Mouse (Mus musculus): Measurements from ENCODE around the gene Enox1. TPM values are rescaled to one million over a fixed set of nuclear protein-coding genes. Genes with fewer than 3 reads are reported as not detected.
A peak's percentile ranks its signal among the peaks of the same experiment; 100 is the strongest.

Gene Enox1
- polyA plus RNA-seq, 1 experiment from 2014 or later: 7.7 TPM

DNA sequence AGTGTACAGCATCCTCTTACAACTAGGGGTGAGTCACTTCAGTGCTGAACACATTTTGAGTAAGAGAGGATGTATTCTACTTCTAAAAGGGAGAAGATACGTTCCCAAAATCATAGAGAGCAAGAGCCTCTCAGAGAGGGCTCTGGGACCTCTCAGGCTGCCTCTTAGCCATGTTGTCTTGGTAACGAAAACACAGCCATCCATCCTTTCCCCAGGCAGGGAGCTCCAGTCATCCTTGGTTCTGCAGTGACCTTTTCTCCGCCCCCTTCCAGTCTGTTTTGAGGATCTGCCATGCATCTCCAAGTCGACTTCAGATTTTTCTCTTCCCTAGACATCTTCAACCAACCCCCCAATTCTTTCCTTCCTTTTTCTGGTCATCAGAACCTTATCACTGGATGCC lies 127.4 kb downstream of the Enox1 start:
- Histone ChIP-seq H3K4me3 (ENCODE audit: low read length) (no peak overlapping the region), H3K9me3 (ENCODE audit: low read length) (no peaks in the 10 kb centered on the region), H3K27me3 (ENCODE audit: insufficient read depth, low read length) (no peaks in the 10 kb centered on the region), H3K4me2 (replicated peaks; ENCODE audit: low read depth, low read length) (no peak overlapping the region), H3K9ac (replicated peaks; ENCODE audit: low read length) (no peak overlapping the region), H3K36me3 (ENCODE audit: insufficient read depth, low read length) (no peaks in the 10 kb centered on the region), H3K27ac (ENCODE audit: low read length) (no peak overlapping the region), H3K4me1 (ENCODE audit: insufficient read depth, low read length) (no peaks in the 10 kb centered on the region)
- no peak for ATAC-seq (ENCODE audit: low FRiP score, low TSS enrichment)
- WGBS: 73% methylated on average over 4 of the region's 4 CpGs

DNA sequence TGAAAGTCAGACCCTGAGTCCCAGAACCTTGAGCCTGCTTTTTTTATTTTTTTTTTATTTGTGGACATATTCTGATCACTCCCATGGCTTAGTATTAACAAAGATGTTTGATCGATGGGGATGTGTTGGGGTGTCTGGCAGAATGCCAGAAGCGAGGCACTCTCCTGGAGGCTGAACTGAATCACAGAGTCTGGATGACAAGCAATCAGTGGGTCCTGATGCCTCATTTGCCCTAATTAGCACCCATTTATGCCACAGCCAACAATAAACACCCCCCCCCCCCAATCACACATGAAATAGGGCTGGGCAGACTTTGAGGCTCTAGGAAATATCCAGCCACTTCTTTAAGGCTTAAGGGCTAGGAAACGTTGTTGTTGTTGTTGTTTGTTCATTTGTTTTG lies 128.9 kb downstream of the Enox1 start:
- no peaks in the 10 kb centered on the region for H3K27me3 ChIP-seq (ENCODE audit: insufficient read depth, low read length)
- no peak overlapping the region for H3K9ac ChIP-seq (replicated peaks; ENCODE audit: low read length)
- 91% methylated on average over 3 of the region's 3 CpGs for WGBS
- no peaks in the 10 kb centered on the region for H3K36me3 ChIP-seq (ENCODE audit: insufficient read depth, low read length)
- no peak overlapping the region for H3K4me3 ChIP-seq (ENCODE audit: low read length)
- H3K9me3 ChIP-seq (ENCODE audit: low read length): no peaks in the 10 kb centered on the region
- no peak overlapping the region for H3K4me2 ChIP-seq (replicated peaks; ENCODE audit: low read depth, low read length)
- ATAC-seq (ENCODE audit: low FRiP score, low TSS enrichment): no peak
- H3K4me1 ChIP-seq (ENCODE audit: insufficient read depth, low read length): no peaks in the 10 kb centered on the region
- no peak overlapping the region for H3K27ac ChIP-seq (ENCODE audit: low read length)

GRCm38 (mm10) chr14:77291756-77292155 lies 135.2 kb downstream of the Enox1 start:
- Histone ChIP-seq H3K4me3 (ENCODE audit: low read length) (no peak overlapping the region), H3K36me3 (ENCODE audit: insufficient read depth, low read length) (no peaks in the 10 kb centered on the region), H3K9me3 (ENCODE audit: low read length) (no peaks in the 10 kb centered on the region), H3K27ac (ENCODE audit: low read length) (no peak overlapping the region), H3K27me3 (ENCODE audit: insufficient read depth, low read length) (no peaks in the 10 kb centered on the region), H3K9ac (replicated peaks; ENCODE audit: low read length) (no peak overlapping the region), H3K4me1 (ENCODE audit: insufficient read depth, low read length) (no peaks in the 10 kb centered on the region), H3K4me2 (replicated peaks; ENCODE audit: low read depth, low read length) (no peak overlapping the region)
- WGBS: 92% methylated on average over 5 of the region's 5 CpGs
- no peak for ATAC-seq (ENCODE audit: low FRiP score, low TSS enrichment)

GRCm38 (mm10) chr14:77297039-77297438 lies 140.5 kb downstream of the Enox1 start:
- Histone ChIP-seq H3K27me3 (ENCODE audit: insufficient read depth, low read length) (no peaks in the 10 kb centered on the region), H3K9ac (replicated peaks; ENCODE audit: low read length) (no peak overlapping the region), H3K9me3 (ENCODE audit: low read length) (no peaks in the 10 kb centered on the region), H3K36me3 (ENCODE audit: insufficient read depth, low read length) (no peaks in the 10 kb centered on the region), H3K4me1 (ENCODE audit: insufficient read depth, low read length) (no peaks in the 10 kb centered on the region), H3K27ac (ENCODE audit: low read length) (no peak overlapping the region), H3K4me3 (ENCODE audit: low read length) (no peak overlapping the region), H3K4me2 (replicated peaks; ENCODE audit: low read depth, low read length) (no peak overlapping the region)
- ATAC-seq (ENCODE audit: low FRiP score, low TSS enrichment): no peak
- WGBS: 62% methylated on average over 4 of the region's 4 CpGs

DNA sequence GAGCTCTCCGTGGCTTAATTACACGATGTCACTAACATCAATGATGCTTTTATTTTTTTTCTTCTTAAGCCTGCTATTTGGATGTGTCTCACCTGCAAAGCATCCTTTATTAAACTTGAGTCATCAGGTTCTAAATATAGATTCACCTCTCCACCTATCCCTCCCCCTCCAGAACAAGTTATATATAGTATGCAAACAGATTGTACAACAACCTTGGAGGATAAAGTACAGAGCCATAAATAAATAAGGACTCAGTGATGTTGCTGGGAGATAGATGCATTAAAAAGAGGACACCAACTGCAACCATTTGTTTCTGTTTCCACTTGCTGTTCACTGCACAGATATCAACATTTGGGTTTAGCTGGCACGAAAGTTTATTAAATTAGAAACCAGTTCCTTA lies 141.8 kb downstream of the Enox1 start:
- Histone ChIP-seq H3K27ac (ENCODE audit: low read length) (no peak overlapping the region), H3K4me3 (ENCODE audit: low read length) (no peak overlapping the region), H3K9ac (replicated peaks; ENCODE audit: low read length) (no peak overlapping the region), H3K4me2 (replicated peaks; ENCODE audit: low read depth, low read length) (no peak overlapping the region), H3K36me3 (ENCODE audit: insufficient read depth, low read length) (no peaks in the 10 kb centered on the region), H3K9me3 (ENCODE audit: low read length) (no peaks in the 10 kb centered on the region), H3K27me3 (ENCODE audit: insufficient read depth, low read length) (no peaks in the 10 kb centered on the region), H3K4me1 (ENCODE audit: insufficient read depth, low read length) (no peaks in the 10 kb centered on the region)
- WGBS: 94% methylated on average over 3 of the region's 3 CpGs
- ATAC-seq (ENCODE audit: low FRiP score, low TSS enrichment): no peak

DNA sequence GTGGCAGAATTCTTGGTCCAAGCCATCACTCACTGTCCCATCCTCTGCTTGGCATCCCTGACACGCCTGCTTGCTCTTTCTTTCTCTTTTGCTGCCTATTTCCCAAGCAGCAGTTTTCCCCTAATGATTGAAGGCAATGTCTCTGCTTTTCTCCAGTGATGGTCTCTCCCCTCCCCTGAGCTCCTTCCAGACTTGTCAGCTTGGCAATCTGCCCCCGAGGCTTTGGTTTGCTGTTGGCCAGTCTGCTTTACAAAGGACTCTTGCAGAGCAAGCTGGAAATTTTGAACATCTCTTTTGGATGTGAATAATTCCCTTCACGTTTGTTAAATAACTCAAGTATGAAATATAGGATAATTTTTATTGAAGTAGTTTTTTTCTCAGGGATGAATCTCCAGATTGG lies 153.0 kb downstream of the Enox1 start:
- WGBS: 78% methylated on average over 3 of the region's 3 CpGs
- Histone ChIP-seq H3K36me3 (ENCODE audit: insufficient read depth, low read length) (no peaks in the 10 kb centered on the region), H3K27me3 (ENCODE audit: insufficient read depth, low read length) (no peaks in the 10 kb centered on the region), H3K4me1 (ENCODE audit: insufficient read depth, low read length) (no peaks in the 10 kb centered on the region), H3K9me3 (ENCODE audit: low read length) (no peaks in the 10 kb centered on the region), H3K4me2 (replicated peaks; ENCODE audit: low read depth, low read length) (no peak overlapping the region), H3K4me3 (ENCODE audit: low read length) (no peak overlapping the region), H3K27ac (ENCODE audit: low read length) (no peak overlapping the region), H3K9ac (replicated peaks; ENCODE audit: low read length) (no peak overlapping the region)
- ATAC-seq (ENCODE audit: low FRiP score, low TSS enrichment): no peak

- WGBS: 73% methylated on average over 6 of the region's 6 CpGs
- Histone ChIP-seq H3K9me3 (ENCODE audit: low read length) (no peaks in the 10 kb centered on the region), H3K4me2 (replicated peaks; ENCODE audit: low read depth, low read length) (no peak overlapping the region), H3K4me3 (ENCODE audit: low read length) (no peak overlapping the region), H3K27me3 (ENCODE audit: insufficient read depth, low read length) (no peaks in the 10 kb centered on the region), H3K36me3 (ENCODE audit: insufficient read depth, low read length) (no peaks in the 10 kb centered on the region), H3K9ac (replicated peaks; ENCODE audit: low read length) (no peak overlapping the region), H3K4me1 (ENCODE audit: insufficient read depth, low read length) (no peaks in the 10 kb centered on the region), H3K27ac (ENCODE audit: low read length) (no peak overlapping the region)
- ATAC-seq (ENCODE audit: low FRiP score, low TSS enrichment): no peak
These were observed 154.9 kb downstream of the Enox1 start for GRCm38 (mm10) chr14:77311456-77311855.

- Histone ChIP-seq H3K27ac (ENCODE audit: low read length) (no peak overlapping the region), H3K9ac (replicated peaks; ENCODE audit: low read length) (no peak overlapping the region), H3K27me3 (ENCODE audit: insufficient read depth, low read length) (no peaks in the 10 kb centered on the region), H3K4me2 (replicated peaks; ENCODE audit: low read depth, low read length) (no peak overlapping the region), H3K36me3 (ENCODE audit: insufficient read depth, low read length) (no peaks in the 10 kb centered on the region), H3K4me3 (ENCODE audit: low read length) (no peak overlapping the region), H3K9me3 (ENCODE audit: low read length) (no peaks in the 10 kb centered on the region), H3K4me1 (ENCODE audit: insufficient read depth, low read length) (no peaks in the 10 kb centered on the region)
- WGBS: 92% methylated on average over 7 of the region's 7 CpGs
- no peak for ATAC-seq (ENCODE audit: low FRiP score, low TSS enrichment)
These were observed 162.8 kb downstream of the Enox1 start for GRCm38 (mm10) chr14:77319396-77319795.

GRCm38 (mm10) chr14:77324348-77324747 lies 167.8 kb downstream of the Enox1 start:
- WGBS: 89% methylated on average over 2 of the region's 2 CpGs
- no peak overlapping the region for H3K9ac ChIP-seq (replicated peaks; ENCODE audit: low read length)
- no peak overlapping the region for H3K27ac ChIP-seq (ENCODE audit: low read length)
- no peaks in the 10 kb centered on the region for H3K4me1 ChIP-seq (ENCODE audit: insufficient read depth, low read length)
- no peak for ATAC-seq (ENCODE audit: low FRiP score, low TSS enrichment)
- H3K36me3 ChIP-seq (ENCODE audit: insufficient read depth, low read length): no peaks in the 10 kb centered on the region
- H3K27me3 ChIP-seq (ENCODE audit: insufficient read depth, low read length): no peaks in the 10 kb centered on the region
- no peak overlapping the region for H3K4me3 ChIP-seq (ENCODE audit: low read length)
- H3K4me2 ChIP-seq (replicated peaks; ENCODE audit: low read depth, low read length): no peak overlapping the region
- no peaks in the 10 kb centered on the region for H3K9me3 ChIP-seq (ENCODE audit: low read length)

- no peaks in the 10 kb centered on the region for H3K9me3 ChIP-seq (ENCODE audit: low read length)
- ATAC-seq (ENCODE audit: low FRiP score, low TSS enrichment): peak; percentile 65; the same call in 1 of the 2 replicates
- H3K9ac ChIP-seq (replicated peaks; ENCODE audit: low read length): no peak overlapping the region
- WGBS: 50% methylated on average over 3 of the region's 3 CpGs
- H3K4me1 ChIP-seq (ENCODE audit: insufficient read depth, low read length): no peaks in the 10 kb centered on the region
- no peak overlapping the region for H3K27ac ChIP-seq (ENCODE audit: low read length)
- no peak overlapping the region for H3K4me2 ChIP-seq (replicated peaks; ENCODE audit: low read depth, low read length)
- no peak overlapping the region for H3K4me3 ChIP-seq (ENCODE audit: low read length)
- no peaks in the 10 kb centered on the region for H3K36me3 ChIP-seq (ENCODE audit: insufficient read depth, low read length)
- H3K27me3 ChIP-seq (ENCODE audit: insufficient read depth, low read length): no peaks in the 10 kb centered on the region
These were observed 171.1 kb downstream of the Enox1 start for GRCm38 (mm10) chr14:77327693-77328092.

DNA sequence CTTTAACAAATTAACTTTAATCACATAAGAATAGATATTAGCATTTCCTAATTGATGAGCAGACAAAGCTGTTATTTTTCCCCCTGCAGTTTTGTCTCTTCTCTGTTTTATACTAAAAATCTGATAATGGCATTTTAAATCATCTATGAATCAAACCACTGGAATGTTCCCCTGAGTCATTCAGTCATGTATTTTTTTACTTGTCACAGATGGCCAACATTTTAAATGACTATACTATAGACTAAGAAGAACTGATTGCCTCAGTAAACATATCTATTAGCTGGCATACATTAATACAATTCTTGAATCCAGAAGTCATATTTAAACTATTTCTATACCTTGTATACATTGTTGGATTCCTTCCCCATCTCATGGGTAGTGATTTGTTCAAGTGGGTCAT lies 173.2 kb downstream of the Enox1 start:
- H3K9ac ChIP-seq (replicated peaks; ENCODE audit: low read length): no peak overlapping the region
- H3K4me3 ChIP-seq (ENCODE audit: low read length): no peak overlapping the region
- H3K27me3 ChIP-seq (ENCODE audit: insufficient read depth, low read length): no peaks in the 10 kb centered on the region
- H3K9me3 ChIP-seq (ENCODE audit: low read length): no peaks in the 10 kb centered on the region
- ATAC-seq (ENCODE audit: low FRiP score, low TSS enrichment): no peak
- no peak overlapping the region for H3K4me2 ChIP-seq (replicated peaks; ENCODE audit: low read depth, low read length)
- no peaks in the 10 kb centered on the region for H3K36me3 ChIP-seq (ENCODE audit: insufficient read depth, low read length)
- H3K4me1 ChIP-seq (ENCODE audit: insufficient read depth, low read length): no peaks in the 10 kb centered on the region
- H3K27ac ChIP-seq (ENCODE audit: low read length): no peak overlapping the region

Data from kidney, embryonic 16.5 days (tissue).